Mouse (Mus musculus): ENCODE measurements around the gene Ndufaf4.

The Ndufaf4 gene

GRCm38 (mm10) chr4:24928926-24929325, 31.0 kb downstream of the Ndufaf4 start:
- Histone ChIP-seq H3K36me3 (ENCODE audit: insufficient read depth, low read length) (no peaks in the 10 kb centered on the region), H3K9me3 (ENCODE audit: low read length) (no peaks in the 10 kb centered on the region), H3K27me3 (ENCODE audit: insufficient read depth, low read length) (no peaks in the 10 kb centered on the region), H3K4me3 (replicated peaks; ENCODE audit: low read length) (no peak overlapping the region), H3K4me1 (replicated peaks; ENCODE audit: low read depth, low read length) (no peaks in the 10 kb centered on the region)
- TF ChIP-seq NANOG (IDR thresholded peaks at IDR 0.05; ENCODE audit: borderline replicate concordance, low read length) = no peak
- TF ChIP-seq CTCF (conservative IDR thresholded peaks at IDR 0.05; ENCODE audit: low read length) = no peak
- TF ChIP-seq POU5F1 (IDR thresholded peaks at IDR 0.05; ENCODE audit: borderline replicate concordance, low read length) = no peak

- H3K9me3 ChIP-seq (ENCODE audit: low read length) = no peaks in the 10 kb centered on the region
- no peaks in the 10 kb centered on the region for H3K4me1 ChIP-seq (replicated peaks; ENCODE audit: low read depth, low read length)
- H3K4me3 ChIP-seq (replicated peaks; ENCODE audit: low read length) = no peak overlapping the region
- no peak for TF ChIP-seq POU5F1 (IDR thresholded peaks at IDR 0.05; ENCODE audit: borderline replicate concordance, low read length)
- no peak for TF ChIP-seq CTCF (conservative IDR thresholded peaks at IDR 0.05; ENCODE audit: low read length)
- TF ChIP-seq NANOG (IDR thresholded peaks at IDR 0.05; ENCODE audit: borderline replicate concordance, low read length) = no peak
- no peaks in the 10 kb centered on the region for H3K27me3 ChIP-seq (ENCODE audit: insufficient read depth, low read length)
- no peaks in the 10 kb centered on the region for H3K36me3 ChIP-seq (ENCODE audit: insufficient read depth, low read length)
Measured at GRCm38 (mm10) chr4:24942728-24943424, 45.0 kb downstream of the Ndufaf4 start.

All from E14TG2a.4 (cell line).